Mouse (Mus musculus) forebrain, embryonic 16.5 days (tissue): Measurements from ENCODE around the gene Syngr1. TPM values are rescaled to one million over a fixed set of nuclear protein-coding genes. Genes with fewer than 3 reads are reported as not detected.

ENCODE experiments used
- ATAC-seq: fragments of 200-750 bp; cut with Nextera tagmentation; 2 replicates; pipeline ENCODE4 v1.8.0; 2017; ENCODE audit warnings: mild to moderate bottlenecking, moderate library complexity
- H3K27ac ChIP-seq: fragments of 300-500 bp; sonication (generic); 2 replicates; pipeline ENCODE4 v1.5.1; 2014; ENCODE audit warnings: low read length, control low read depth
- H3K27me3 ChIP-seq: fragments of 300-500 bp; sonication (generic); replicated peaks from 2 replicates; pipeline ENCODE4 v1.6.1; 2014; ENCODE audit warnings: low read length; ENCODE audit not compliant: control insufficient read depth, insufficient read depth
- H3K36me3 ChIP-seq: fragments of 300-500 bp; sonication (generic); 2 replicates; pipeline ENCODE4 v1.6.1; 2014; ENCODE audit not compliant: control insufficient read depth, insufficient read depth
- H3K4me1 ChIP-seq: fragments of 300-500 bp; sonication (generic); replicated peaks from 2 replicates; pipeline ENCODE4 v1.6.1; 2014; ENCODE audit warnings: low read length; ENCODE audit not compliant: control insufficient read depth, insufficient read depth
- H3K4me2 ChIP-seq: fragments of 300-500 bp; sonication (generic); 2 replicates; pipeline ENCODE4 v1.6.1; 2014; ENCODE audit warnings: mild to moderate bottlenecking, low read length, control low read depth
- H3K4me3 ChIP-seq: fragments of 300-500 bp; sonication (generic); replicated peaks from 2 replicates; pipeline ENCODE4 v1.5.1; 2014; ENCODE audit warnings: mild to moderate bottlenecking, low read length, control low read depth
- H3K9ac ChIP-seq: fragments of 300-500 bp; sonication (generic); replicated peaks from 2 replicates; pipeline ENCODE4 v1.6.1; 2014; ENCODE audit warnings: low read depth, low read length, control low read depth
- H3K9me3 ChIP-seq: fragments of 300-500 bp; sonication (generic); 2 replicates; pipeline ENCODE4 v1.6.1; 2016; ENCODE audit warnings: low read length; ENCODE audit not compliant: control insufficient read depth
- WGBS: fragments of 180-500 bp; shearing (Covaris S2); extraction: QIAGEN DNeasy Blood & Tissue Kit; methylation state at CpG from one replicate; pipeline ENCODE4 v1.1.7; 2014; 5-methylcytosine and 5-hydroxymethylcytosine counted together
- polyA plus RNA-seq: library from polyadenylated mRNA; unstranded; fragments of >200 nt; fragmentation: Nextera tagmentation; extraction: Ambion mirVana; gene quantifications from 2 replicates; pipeline ENCODE4 v1.2.1, GENCODE M21; 2015

Gene Syngr1
- polyA plus RNA-seq, 1 experiment from 2014 or later: 58.4 TPM

DNA sequence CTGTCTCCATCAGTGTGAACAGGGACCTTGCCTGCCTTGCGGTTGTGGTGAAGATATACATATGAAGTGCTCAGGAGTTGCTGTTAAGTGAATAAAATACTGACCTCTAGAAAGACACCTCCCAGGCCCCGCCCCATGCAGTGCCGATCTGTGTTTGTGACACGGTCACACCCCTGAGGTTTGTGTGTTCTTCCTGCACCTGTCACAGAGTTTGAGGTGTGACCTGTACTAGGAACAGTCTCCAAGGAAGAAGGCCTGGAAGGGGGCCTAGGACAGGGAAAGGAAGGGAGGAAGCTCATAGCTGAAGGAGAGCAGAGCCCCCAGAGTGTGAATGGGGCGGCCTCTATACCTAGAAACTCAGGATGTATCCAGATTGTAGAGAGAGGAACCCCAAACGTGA lies 11.4 kb downstream of the Syngr1 start:
- H3K27ac ChIP-seq: no peak overlapping the region
- H3K9me3 ChIP-seq: no peaks in the 10 kb centered on the region
- peaks cover 22% of the 10 kb centered on the region for H3K4me1 ChIP-seq
- H3K36me3 ChIP-seq: no peaks in the 10 kb centered on the region
- no peak for ATAC-seq
- WGBS: 81% methylated on average over 6 of the region's 6 CpGs
- H3K4me3 ChIP-seq: no peak overlapping the region
- H3K9ac ChIP-seq: no peak overlapping the region
- H3K4me2 ChIP-seq: no peak overlapping the region
- no peaks in the 10 kb centered on the region for H3K27me3 ChIP-seq

DNA sequence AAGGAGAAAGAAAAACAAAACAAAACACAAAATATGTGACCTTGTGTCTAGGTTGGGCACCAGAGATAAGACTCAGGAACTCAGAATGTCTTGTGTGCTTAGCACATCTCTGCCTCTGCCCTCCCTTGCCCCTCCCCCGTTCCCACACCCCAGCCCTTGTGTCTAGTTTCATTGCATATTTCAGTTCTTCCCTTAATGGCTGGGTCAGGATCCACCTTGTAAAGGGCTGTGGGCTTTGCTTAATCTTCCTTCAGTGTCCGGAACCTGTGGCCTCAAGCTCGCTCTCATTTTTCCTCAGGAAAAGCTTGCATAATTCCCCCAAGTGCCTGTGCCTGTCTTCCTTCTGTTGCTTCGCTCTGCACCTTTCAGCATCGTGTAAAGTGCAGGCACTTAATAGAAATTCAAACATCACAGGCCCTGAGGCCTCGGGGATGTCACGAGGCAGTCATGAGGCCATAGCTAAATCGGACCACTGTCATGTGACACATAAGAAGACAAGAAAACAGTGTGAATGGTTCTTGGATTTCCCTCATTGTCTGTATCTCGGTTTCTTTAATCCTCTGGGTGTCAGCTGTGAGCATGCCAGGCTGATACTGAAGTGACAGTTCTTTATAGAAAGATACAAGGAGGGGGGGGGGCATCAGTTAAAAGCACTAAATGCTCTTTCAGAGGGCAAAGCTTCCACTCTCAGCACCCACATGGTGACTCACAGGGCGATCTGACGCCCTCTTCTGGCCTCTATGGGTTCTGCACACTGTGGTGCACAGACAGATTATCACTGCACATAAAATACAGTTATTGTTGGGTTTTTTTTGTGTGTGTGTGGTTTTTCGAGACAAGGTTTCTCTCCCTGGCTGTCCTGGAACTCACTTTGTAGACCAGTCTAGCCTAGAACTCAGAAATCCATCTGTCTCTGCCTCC lies 14.6 kb downstream of the Syngr1 start:
- 74% methylated on average over 12 of the region's 12 CpGs for WGBS
- Histone ChIP-seq H3K4me1 (peaks cover 6% of the 10 kb centered on the region), H3K27ac (no peak overlapping the region), H3K4me3 (no peak overlapping the region), H3K36me3 (0 out of 2 replicates have a peak, but pooled peaks cover 4% of the 10 kb centered on the region), H3K4me2 (no peak overlapping the region), H3K9me3 (no peaks in the 10 kb centered on the region), H3K9ac (no peak overlapping the region), H3K27me3 (no peaks in the 10 kb centered on the region)
- ATAC-seq: no peak

DNA sequence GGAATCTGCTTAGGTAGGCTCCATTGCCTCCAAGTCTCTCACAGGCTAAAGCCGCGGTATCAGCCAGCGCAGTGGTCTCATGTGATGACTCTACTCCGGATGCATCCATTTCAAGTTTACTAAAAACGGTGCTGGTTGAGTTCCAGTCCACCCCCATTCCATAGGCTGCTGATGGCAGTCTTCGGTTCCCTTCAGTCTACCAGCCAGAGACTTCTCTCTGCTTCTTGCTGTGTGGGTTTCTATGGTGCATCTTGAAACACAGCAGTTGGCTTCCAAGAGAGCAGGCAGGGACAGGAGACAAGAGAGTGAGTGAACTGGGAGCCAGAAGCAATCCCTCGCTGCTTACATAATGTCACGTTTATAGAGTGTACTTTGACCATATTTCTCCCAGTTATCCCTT lies 16.0 kb downstream of the Syngr1 start:
- Histone ChIP-seq H3K36me3 (peaks cover 4% of the 10 kb centered on the region; the same call in 1 of the 2 replicates), H3K4me1 (no peaks in the 10 kb centered on the region), H3K4me2 (no peak overlapping the region), H3K9me3 (no peaks in the 10 kb centered on the region), H3K27me3 (no peaks in the 10 kb centered on the region), H3K9ac (no peak overlapping the region), H3K27ac (no peak overlapping the region), H3K4me3 (no peak overlapping the region)
- ATAC-seq: no peak
- 95% methylated on average over 8 of the region's 8 CpGs for WGBS

DNA sequence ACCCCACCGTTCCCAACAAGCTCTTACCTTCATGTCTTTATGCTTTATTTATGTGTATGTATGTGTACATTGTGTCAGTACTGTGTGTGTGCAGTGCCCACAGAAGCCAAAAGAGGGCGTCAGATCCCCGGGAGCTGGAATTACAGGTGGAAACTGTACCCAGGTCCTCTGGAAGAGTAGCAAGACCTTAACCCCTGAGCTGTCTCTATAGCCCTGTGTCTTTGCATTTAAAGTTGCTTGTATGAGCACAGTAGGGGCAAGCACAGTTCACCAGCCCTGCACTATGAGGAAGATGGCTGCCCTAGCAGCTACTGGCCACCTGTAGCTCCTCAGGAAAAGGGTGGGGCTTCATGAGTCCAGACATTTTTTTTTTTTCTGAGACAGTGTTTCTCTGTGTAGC lies 16.4 kb downstream of the Syngr1 start:
- WGBS: 90% methylated on average over 3 of the region's 3 CpGs
- ATAC-seq: no peak
- H3K4me2 ChIP-seq: no peak overlapping the region
- peaks cover 4% of the 10 kb centered on the region; the same call in 1 of the 2 replicates for H3K36me3 ChIP-seq
- H3K9me3 ChIP-seq: no peaks in the 10 kb centered on the region
- no peaks in the 10 kb centered on the region for H3K4me1 ChIP-seq
- H3K27me3 ChIP-seq: no peaks in the 10 kb centered on the region
- H3K27ac ChIP-seq: no peak overlapping the region
- no peak overlapping the region for H3K9ac ChIP-seq
- no peak overlapping the region for H3K4me3 ChIP-seq

DNA sequence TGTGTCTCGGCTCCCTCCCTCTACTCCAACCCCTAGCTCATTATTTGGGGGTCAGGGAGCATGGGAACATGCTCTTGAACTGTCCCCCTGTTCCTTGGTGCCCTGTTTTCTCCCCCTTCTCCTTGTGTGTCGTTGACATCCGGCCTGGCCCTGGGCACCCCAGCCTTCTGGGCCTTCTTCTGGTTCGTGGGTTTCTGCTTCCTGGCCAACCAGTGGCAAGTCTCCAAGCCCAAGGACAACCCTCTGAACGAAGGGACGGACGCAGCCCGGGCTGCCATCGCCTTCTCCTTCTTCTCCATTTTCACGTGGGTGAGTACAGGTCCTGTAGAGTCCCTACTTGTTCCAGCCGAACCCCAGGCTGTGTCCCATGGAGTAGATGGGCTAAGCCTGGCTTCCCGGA lies 20.3 kb downstream of the Syngr1 start:
- H3K4me2 ChIP-seq: no peak overlapping the region
- H3K9ac ChIP-seq: no peak overlapping the region
- 84% methylated on average over 12 of the region's 12 CpGs for WGBS
- peaks cover 8% of the 10 kb centered on the region; the same call in 1 of the 2 replicates for H3K36me3 ChIP-seq
- H3K4me3 ChIP-seq: no peak overlapping the region
- ATAC-seq: no peak
- H3K27ac ChIP-seq: no peak overlapping the region
- no peaks in the 10 kb centered on the region for H3K9me3 ChIP-seq
- H3K27me3 ChIP-seq: no peaks in the 10 kb centered on the region
- no peaks in the 10 kb centered on the region for H3K4me1 ChIP-seq

DNA sequence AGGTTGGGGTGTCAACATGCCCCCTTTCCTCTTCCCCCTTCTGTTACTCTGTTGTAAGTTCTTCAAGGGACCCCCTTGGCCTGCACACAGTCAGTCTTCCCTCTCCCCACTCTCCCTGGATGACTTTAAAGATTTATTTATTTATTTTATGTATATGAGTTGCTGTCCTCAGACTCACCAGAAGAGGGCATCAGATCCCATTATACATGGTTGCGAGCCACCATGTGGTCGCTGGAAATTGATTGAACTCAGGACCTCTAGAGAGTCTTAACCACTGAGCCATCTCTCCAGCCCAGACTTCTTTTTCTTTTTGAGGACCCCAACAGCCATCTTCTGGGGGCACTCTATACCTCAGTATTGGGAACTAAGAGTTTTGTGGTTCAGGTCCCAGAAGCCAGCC lies 21.4 kb downstream of the Syngr1 start:
- Histone ChIP-seq H3K27me3 (no peaks in the 10 kb centered on the region), H3K9ac (no peak overlapping the region), H3K9me3 (no peaks in the 10 kb centered on the region), H3K36me3 (peaks cover 8% of the 10 kb centered on the region; the same call in 1 of the 2 replicates), H3K27ac (no peak overlapping the region), H3K4me2 (no peak overlapping the region), H3K4me3 (no peak overlapping the region), H3K4me1 (no peaks in the 10 kb centered on the region)
- no peak for ATAC-seq
- WGBS: 44% methylated on average over 2 of the region's 2 CpGs

DNA sequence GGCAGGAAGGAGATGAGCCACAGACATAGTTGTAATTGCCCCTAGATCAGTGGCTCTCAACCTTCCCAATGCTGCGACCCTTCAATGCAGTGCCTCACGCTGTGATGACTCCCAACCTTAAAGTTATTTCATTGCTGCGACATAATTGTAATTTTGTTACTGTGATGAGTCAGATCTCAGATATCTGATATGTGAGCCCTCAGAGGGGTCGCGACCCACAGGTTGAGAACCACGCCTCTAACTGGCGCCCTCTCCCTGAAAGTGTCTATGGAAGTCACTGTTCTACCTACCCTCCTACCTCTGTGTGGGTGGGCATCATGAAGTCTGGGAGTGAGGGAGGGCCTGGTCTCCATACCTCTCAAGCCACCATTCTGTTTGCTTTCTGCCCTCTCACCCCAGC lies 23.3 kb downstream of the Syngr1 start:
- Histone ChIP-seq H3K4me1 (no peaks in the 10 kb centered on the region), H3K4me3 (no peak overlapping the region), H3K27me3 (no peaks in the 10 kb centered on the region), H3K4me2 (no peak overlapping the region), H3K36me3 (peaks cover 8% of the 10 kb centered on the region; the same call in 1 of the 2 replicates), H3K9me3 (no peaks in the 10 kb centered on the region), H3K9ac (no peak overlapping the region), H3K27ac (no peak overlapping the region)
- 91% methylated on average over 7 of the region's 7 CpGs for WGBS
- ATAC-seq: no peak

DNA sequence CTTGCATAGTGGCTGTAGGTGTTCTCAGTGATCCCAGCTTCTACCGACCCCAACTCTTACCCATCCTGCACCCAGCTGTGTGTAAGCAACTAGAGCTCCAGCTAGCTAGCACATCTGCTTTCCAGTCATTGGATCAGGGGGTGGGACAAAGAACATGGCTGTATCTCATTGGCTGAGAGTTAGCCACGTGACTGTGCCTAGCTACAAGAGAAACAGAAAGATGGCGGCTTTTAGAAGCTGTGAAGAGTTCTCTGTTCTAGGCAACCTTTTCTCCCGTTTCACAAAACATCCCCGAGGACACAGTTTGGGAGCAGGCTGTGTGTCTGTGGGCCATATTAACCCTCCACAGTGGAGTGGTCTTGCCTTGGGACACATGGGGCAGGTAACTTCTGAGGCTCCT lies 24.1 kb downstream of the Syngr1 start:
- Histone ChIP-seq H3K4me3 (no peak overlapping the region), H3K36me3 (peaks cover 8% of the 10 kb centered on the region; the same call in 1 of the 2 replicates), H3K9me3 (no peaks in the 10 kb centered on the region), H3K9ac (no peak overlapping the region), H3K27me3 (no peaks in the 10 kb centered on the region), H3K4me1 (no peaks in the 10 kb centered on the region), H3K4me2 (no peak overlapping the region), H3K27ac (no peak overlapping the region)
- no peak for ATAC-seq
- 62% methylated on average over 5 of the region's 5 CpGs for WGBS

DNA sequence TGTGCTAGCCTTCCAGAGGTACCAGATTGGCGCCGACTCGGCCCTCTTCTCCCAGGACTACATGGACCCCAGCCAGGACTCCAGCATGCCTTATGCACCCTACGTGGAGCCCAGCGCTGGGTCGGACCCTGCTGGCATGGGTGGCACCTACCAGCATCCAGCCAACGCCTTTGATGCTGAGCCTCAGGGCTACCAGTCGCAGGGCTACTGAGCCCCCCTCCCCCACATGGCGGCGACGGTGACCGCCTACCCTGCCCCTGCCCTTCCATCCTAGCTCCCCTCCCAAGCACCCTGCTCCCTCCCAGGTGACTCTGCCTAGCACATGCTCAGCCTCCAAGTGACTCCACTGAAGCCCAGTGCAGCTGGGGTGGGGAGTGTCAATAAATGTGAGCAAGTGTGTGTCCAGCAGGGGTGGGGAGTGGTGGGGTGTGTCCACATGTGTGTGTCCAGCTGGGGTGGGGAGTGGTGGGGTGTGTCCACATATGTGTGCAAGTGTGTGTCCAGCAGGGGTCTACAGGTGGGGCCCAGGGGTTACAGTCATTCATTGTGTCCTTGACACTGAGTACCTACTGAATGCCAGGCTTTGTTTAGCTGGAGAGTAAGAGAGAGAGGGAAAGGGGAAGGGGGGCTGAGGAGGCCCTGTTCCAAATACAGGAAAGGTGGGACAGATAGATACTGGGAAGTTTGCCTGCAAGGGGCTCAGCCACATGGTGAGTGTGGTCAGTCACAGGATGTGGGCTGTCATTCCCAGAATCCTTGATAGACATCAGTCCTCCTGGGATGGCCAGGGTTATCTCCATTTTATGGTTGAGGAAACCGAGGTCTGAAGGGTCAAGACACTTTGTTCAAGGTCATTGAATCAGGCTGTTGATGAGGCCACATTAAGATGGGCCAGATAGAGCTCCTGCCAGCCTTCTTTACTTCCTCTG lies 25.0 kb downstream of the Syngr1 start:
- Histone ChIP-seq H3K36me3 (peaks cover 4% of the 10 kb centered on the region; the same call in 1 of the 2 replicates), H3K4me3 (no peak overlapping the region), H3K27me3 (no peaks in the 10 kb centered on the region), H3K27ac (no peak overlapping the region), H3K4me2 (no peak overlapping the region), H3K4me1 (no peaks in the 10 kb centered on the region), H3K9me3 (no peaks in the 10 kb centered on the region), H3K9ac (no peak overlapping the region)
- WGBS: 82% methylated on average over 13 of the region's 13 CpGs
- no peak for ATAC-seq
